Mouse (Mus musculus) c-Kit-negative CD71-positive TER-119-positive erythroid progenitor cells, embryonic 14.5 days (primary cell): ENCODE data around the gene Kcnj14.

Experiments
- DNase-seq: peaks from one replicate; pipeline ENCODE4 v3.0.0-alpha.2; 2013; ENCODE audit warnings: low read depth, low spot score

Gene Kcnj14

GRCm38 (mm10) chr7:45797661-45798510, 26.7 kb downstream of the Kcnj14 start:
- no peak for DNase-seq

DNA sequence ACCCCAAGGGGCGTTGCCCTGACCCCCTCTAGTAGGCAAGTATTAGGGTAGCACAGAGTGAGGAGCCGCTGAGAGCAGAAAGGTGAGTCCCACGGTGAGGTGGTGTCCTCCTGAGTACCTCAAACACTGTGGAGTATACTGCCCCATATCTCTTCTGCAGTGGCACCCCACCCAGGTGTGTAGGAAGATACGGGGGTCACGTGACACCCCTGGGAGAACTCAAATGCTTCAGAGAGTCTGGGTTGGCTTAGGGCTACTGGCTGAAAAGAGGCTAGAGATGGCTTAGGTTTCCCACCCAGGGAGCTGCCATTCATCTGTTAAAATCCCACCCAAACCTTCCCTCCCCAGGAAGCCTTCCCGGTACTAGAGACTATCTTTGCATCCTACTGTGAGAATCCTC, 27.6 kb downstream of the Kcnj14 start:
- DNase-seq, result peak; percentile 64

GRCm38 (mm10) chr7:45794971-45795370, 29.6 kb downstream of the Kcnj14 start:
- DNase-seq, result no peak

DNA sequence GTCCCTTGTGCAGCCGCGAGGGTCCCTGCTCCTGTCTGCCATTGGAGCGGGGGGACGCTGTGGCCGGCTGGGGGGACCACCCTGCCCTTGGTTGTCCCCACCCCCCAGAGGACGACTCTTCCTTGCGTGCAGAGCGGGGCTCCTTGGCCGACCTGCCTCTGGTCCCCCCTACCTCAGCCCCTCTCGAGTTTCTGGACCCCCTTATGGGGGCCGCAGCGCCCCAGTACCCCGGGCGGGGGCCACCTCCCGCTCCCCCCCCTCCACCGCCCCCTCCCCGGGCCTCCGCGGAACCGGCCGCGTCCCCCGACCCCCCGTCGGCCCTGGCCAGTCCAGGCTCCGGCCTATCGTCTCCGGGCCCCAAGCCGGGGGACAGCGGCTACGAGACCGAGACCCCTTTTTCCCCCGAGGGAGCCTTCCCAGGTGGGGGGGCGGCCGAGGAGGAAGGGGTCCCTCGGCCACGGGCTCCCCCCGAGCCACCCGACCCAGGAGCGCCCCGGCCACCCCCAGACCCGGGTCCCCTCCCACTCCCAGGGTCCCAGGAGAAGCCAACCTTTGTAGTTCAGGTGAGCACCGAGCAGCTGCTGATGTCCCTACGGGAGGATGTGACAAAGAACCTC, 30.5 kb downstream of the Kcnj14 start:
- DNase-seq, result no peak

DNA sequence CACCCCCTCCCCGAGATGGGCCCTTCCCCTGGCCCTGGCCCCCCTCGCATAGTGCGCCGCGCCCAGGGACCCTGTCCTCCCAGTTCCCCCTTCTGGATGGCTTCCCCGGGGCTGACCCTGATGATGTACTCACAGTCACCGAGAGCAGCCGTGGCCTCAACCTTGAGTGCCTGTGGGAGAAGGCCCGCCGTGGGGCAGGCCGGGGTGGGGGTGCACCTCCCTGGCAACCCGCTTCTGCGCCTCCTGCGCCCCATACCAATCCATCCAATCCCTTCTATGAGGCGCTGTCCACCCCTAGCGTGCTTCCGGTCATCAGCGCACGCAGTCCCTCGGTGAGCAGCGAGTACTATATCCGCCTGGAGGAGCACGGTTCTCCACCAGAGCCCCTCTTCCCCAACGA, 31.3 kb downstream of the Kcnj14 start:
- DNase-seq, result no peak

GRCm38 (mm10) chr7:45791756-45792490, 32.7 kb downstream of the Kcnj14 start:
- DNase-seq, result no peak

- DNase-seq, result no peak
These were observed 33.9 kb downstream of the Kcnj14 start for GRCm38 (mm10) chr7:45790721-45791120.

- no peak for DNase-seq
These were observed 36.9 kb downstream of the Kcnj14 start for GRCm38 (mm10) chr7:45787642-45788041.

DNA sequence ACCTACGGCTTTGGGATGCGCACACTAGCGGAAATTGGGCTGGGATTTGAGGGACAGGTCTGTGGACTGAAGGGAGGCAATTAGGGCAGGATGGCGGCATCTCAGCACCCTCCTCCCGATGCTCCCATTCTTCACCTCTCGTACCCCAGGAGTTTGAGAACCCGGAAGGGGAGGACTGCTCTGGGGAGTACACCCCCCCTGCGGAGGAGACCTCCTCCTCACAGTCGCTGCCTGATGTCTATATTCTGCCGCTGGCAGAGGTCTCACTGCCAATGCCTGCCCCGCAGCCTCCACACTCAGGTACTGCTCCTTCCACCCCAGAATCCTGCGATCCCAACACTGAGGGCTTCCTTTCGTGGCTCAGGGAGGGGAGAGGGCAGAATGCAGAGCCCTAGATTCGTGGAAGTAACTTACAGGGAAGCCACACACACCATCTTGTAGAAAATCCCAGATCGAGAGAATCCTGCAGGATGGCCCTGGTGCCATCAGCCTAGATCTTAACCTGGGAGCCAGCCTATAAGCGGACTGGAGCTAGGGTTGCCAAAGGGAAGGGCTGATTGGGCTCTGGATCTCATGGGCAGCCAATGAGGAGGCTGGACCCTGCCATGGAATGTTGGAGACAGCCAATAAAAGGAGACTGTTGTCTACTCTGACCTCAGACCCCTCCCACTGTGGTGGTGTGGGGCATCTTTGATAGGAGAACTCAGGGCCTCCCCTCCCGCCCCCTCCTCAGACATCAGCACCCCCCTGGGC, 37.7 kb downstream of the Kcnj14 start:
- DNase-seq, result no peak

DNA sequence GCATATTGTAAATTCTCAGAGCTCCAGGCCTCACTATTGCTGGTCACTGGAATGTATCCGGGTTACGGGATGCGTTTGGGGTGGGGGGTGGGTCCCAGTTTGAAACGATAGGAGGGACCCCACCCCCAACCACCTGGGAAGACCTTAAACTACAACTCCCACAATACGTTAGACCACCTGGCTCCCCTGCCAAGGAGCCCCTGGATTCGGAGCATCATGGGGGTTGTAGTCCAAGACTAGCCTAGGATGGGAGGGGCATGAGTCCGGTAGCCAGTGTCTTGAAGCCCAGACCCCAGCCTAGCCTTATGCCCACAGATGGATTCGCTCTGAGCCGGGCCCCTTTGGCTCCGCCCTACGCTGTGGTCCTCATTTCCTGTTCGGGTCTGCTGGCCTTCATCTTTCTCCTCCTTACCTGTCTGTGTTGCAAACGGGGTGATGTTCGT, 38.4 kb downstream of the Kcnj14 start:
- no peak for DNase-seq

GRCm38 (mm10) chr7:45785388-45786135, 39.0 kb downstream of the Kcnj14 start:
- no peak for DNase-seq

GRCm38 (mm10) chr7:45784524-45785372, 39.8 kb downstream of the Kcnj14 start, which contains the start of gene Sult2b1:
Sult2b1 (minus strand) TSS chr7:45784669.
- DNase-seq, result no peak

DNA sequence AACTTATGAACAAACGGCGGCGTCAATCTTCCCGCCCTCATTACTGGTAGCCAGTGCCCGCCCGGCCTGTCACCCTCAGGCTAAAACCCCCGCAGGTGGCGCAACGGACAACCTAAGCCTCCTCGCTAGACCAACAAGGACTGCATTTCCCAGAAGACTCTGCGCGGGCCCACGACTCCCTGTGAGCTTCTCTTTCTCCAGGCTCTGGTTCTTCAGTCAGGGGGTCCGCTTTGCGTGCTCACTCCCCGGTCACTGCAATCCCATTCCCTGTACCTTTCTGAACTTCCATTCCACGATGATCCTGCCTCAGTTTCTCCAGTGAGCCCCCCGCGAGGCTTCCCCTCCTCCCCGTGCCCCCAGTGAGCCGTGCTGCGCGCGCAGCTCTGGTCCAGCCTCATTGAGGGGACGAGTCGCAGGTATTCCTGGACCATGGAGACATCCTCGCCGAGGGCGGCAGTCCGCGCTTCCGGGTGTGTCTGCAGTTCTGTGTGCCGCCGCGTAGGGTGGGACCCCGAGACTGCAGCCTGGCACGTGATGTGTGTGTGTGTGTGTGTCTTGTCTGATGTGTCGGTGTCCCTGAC, 41.0 kb downstream of the Kcnj14 start, which contains the start of gene Lmtk3:
TSS of gene Lmtk3 (plus strand) at position 228 of the 581 bp plus-strand sequence.
- DNase-seq, result no peak

DNA sequence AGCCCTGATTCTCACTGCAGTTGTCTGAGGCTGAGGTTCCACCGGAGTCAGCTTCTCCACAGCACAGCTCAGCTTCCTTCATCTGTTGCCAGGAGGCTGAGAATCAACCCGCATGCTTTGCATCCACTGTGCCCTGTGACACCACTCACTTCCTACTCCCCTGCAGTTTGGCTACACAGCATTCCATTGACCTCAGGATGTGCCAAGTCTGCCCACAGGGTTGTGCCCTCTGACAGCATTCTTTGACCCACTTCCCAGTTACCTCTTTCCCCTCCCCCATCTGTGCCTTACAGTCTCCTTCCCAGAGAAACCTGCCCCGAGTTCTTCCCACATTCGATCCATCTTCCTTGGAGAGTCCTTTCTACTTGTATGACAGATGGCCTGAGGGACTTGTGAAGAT, 42.3 kb downstream of the Kcnj14 start:
- DNase-seq, result no peak

DNA sequence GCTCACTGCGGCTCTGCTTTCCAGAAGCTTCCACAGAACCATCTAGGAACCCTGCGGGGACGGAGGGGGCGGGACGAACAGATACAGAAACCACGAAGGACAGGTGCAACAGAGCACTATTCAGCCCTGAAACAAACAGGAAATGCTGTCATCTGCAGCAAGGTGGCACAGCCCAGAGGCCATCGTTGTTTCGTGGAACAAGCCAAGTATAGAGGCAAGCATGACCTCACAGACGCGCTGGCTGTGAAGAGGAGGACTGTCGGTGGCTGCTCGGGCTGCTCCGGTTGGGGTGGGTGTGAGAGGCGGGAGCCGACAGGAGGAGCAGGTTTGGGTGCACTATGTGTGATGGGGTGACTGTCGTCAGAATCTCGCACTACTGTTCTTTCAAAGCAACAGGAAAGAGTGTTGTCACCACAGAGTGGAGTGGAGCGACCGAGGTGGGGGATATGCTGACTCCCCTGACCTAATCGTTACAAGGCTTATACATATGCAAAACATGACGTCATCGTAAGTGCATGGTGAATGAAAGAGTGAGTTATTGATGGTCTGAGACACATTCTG, 45.4 kb downstream of the Kcnj14 start:
- no peak for DNase-seq

GRCm38 (mm10) chr7:45775237-45775636, 49.3 kb downstream of the Kcnj14 start:
- no peak for DNase-seq

DNA sequence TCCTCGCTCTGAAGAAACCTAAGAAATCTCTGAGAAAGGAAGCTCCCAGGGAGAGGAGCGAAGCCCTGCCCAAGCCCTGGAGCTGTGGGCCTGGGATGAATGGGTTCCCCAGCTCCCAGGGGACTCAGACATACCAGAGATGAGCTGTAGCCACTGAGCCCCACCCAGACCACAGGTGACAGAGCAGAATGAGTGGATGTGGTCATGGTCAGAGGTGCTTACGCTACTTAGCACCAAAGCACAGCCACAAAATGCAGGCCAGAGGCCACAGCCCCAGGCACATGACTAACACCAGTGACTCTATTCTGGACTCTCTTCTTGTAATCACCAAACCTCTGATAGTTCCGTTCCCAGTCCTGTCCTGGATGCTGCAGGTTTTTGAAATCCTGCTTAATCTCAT, 53.5 kb downstream of the Kcnj14 start:
- no peak for DNase-seq

GRCm38 (mm10) chr7:45770427-45771082, 54.0 kb downstream of the Kcnj14 start:
- DNase-seq, result no peak

GRCm38 (mm10) chr7:45767500-45767899, 57.1 kb downstream of the Kcnj14 start:
- DNase-seq, result no peak
